Mouse (Mus musculus): ENCODE results near the gene Tspan12. TPM values are rescaled to one million over a fixed set of nuclear protein-coding genes. Genes with fewer than 3 reads are reported as not detected.

Gene Tspan12
- 88.7 and 179 TPM in 2 replicates for polyA plus RNA-seq (2015; fragmentation: Nextera tagmentation; extraction: Ambion mirVana)

DNA sequence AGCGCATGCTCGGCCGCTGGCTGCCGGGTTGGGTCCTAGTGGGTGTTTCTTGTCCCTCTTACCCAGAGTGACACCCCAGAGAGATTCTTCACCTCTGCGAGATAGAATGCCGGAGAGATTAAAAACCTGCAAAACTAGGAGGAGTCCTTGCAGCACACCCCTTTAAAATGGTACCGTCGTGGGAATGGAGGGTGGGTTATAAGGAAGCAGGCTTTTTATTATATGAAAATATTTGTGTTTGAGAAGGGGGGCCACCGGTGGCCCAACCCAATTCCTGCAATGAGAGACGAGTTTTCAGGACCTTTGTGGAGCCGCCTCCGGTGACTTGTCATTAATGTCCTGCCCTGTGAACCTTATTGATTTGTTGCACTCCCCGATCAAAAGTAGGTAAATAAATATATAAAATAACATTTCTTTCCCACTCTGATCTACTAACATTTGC, at the start of gene Tspan12:
Gene Tspan12 (minus strand): TSS at position 172 of the 442 bp plus-strand sequence.

Other genes starting within 250 kb of the Tspan12 start
- 24.4 and 42.6 TPM in 2 replicates for gene Ing3, start 97.1 kb upstream of the Tspan12 start, polyA plus RNA-seq (2015; fragmentation: Nextera tagmentation; extraction: Ambion mirVana)
- gene Cped1, start 133.4 kb upstream of the Tspan12 start, polyA plus RNA-seq (2015; fragmentation: Nextera tagmentation; extraction: Ambion mirVana) = 13.2 and 15.6 TPM in 2 replicates